ENCODE assay signal across 23 mouse cellular contexts in genomic region chr2:144262837-144263236, GRCm38 (mm10). TPM values are rescaled to one million over a fixed set of nuclear protein-coding genes. Genes with fewer than 3 reads are reported as not detected.
DNase-seq lines count a peak whose midpoint lies in the region; ATAC-seq and TF ChIP-seq lines count a peak whose summit lies in the region.
"Had no signal": no experiment of that assay in that cellular context is flagged by ENCODE, and none has a peak within 500 bp of the region (broad histone marks: within the 10 kb centered on the region; RNA-seq: fewer than 3 reads in every experiment).

No protein-coding gene starts in this region.

- H3K9ac ChIP-seq in liver, postnatal 0 days (replicated peaks), result no peak overlapping the region
- H3K9ac ChIP-seq in ES-E14 (ENCODE audit: insufficient read depth, low read depth, low read length, poor library complexity, severe bottlenecking), result no peak overlapping the region; the same call in 1 of the 2 replicates
- no peak overlapping the region for H3K9ac ChIP-seq in hindbrain, embryonic 11.5 days (ENCODE audit: low read depth, low read length)
- H3K9ac ChIP-seq: forebrain, embryonic 13.5 days; forebrain, postnatal 0 days; hindbrain, embryonic 13.5 days; intestine, embryonic 15.5 days had no signal

- peaks cover 49% of the 10 kb centered on the region for H3K4me1 ChIP-seq in liver, postnatal 0 days (ENCODE audit: insufficient read depth)
- peaks cover 0 to 6% of the 10 kb centered on the region in 2 experiments; a peak in 2 of 4 replicates for H3K4me1 ChIP-seq in ES-E14 (ENCODE audit: control insufficient read depth in 2 of 2, insufficient read depth in 2 of 2, low read length in 2 of 2, poor library complexity in 1 of 2)
- H3K4me1 ChIP-seq in hindbrain, embryonic 11.5 days (replicated peaks; ENCODE audit: control insufficient read depth, insufficient read depth, low read length), result no peaks in the 10 kb centered on the region

- peak; percentile 0; the same call in 1 of the 2 replicates for TF ChIP-seq CTCF in liver, postnatal 0 days (IDR thresholded peaks at IDR 0.05; ENCODE audit: low read depth)

- no peaks in the 10 kb centered on the region for H3K27me3 ChIP-seq in liver, postnatal 0 days (ENCODE audit: insufficient read depth, low read length)
- no peaks in the 10 kb centered on the region for H3K27me3 ChIP-seq in hindbrain, embryonic 11.5 days (ENCODE audit: control insufficient read depth, insufficient read depth, low read length)
- H3K27me3 ChIP-seq: forebrain, embryonic 13.5 days; hindbrain, embryonic 13.5 days; intestine, embryonic 15.5 days had no signal

- DNase-seq in liver, postnatal 0 days, result no peak
- DNase-seq in liver (no peak), ES-E14 (ENCODE audit: low read depth, low spot score) (no peak)
- no peak for DNase-seq in ovary, postnatal 36 days (ENCODE audit: low spot score)
- no peak for DNase-seq in layer of hippocampus, adult 18-20 months (ENCODE audit: low spot score in 2 of 2)
- DNase-seq in hindbrain, embryonic 11.5 days (ENCODE audit: low spot score), result no peak
- DNase-seq: adrenal gland, adult 8-10 months; adrenal gland, postnatal 25 days; B cell, adult 2 months; cerebellum, adult 18-20 months; cerebellum, adult 9-10 months; cerebellum, postnatal 14 days; forebrain, postnatal 0 days; gastrocnemius, adult 2 months; gastrocnemius, postnatal 14 days had no signal

- no peak overlapping the region for H3K27ac ChIP-seq in liver, postnatal 0 days (ENCODE audit: low read depth)
- H3K27ac ChIP-seq in ES-E14 (ENCODE audit: insufficient read depth, low read depth, low read length, poor library complexity, severe bottlenecking) (no peak overlapping the region), macrophage (peak overlapping the region; percentile 96)
- H3K27ac ChIP-seq in hindbrain, embryonic 11.5 days (ENCODE audit: low read depth, low read length), result no peak overlapping the region
- H3K27ac ChIP-seq: forebrain, embryonic 10.5 days; forebrain, embryonic 13.5 days; gastrocnemius, adult 2 months; hindbrain, embryonic 13.5 days; intestine, embryonic 15.5 days had no signal

- H3K4me2 ChIP-seq in liver, postnatal 0 days (ENCODE audit: low read depth, low read length), result no peak overlapping the region
- no peak overlapping the region for H3K4me2 ChIP-seq in hindbrain, embryonic 11.5 days (replicated peaks; ENCODE audit: low read depth, low read length)
- H3K4me2 ChIP-seq: forebrain, embryonic 13.5 days; heart, embryonic 11.5 days; hindbrain, embryonic 13.5 days; intestine, embryonic 15.5 days had no signal

- peaks cover 99% of the 10 kb centered on the region for H3K79me2 ChIP-seq in macrophage (ENCODE audit: inconsistent target)

- no peak for TF ChIP-seq EP300 in liver, postnatal 0 days (IDR thresholded peaks at IDR 0.05; ENCODE audit: low read depth)

- no peak overlapping the region for H3K4me3 ChIP-seq in liver, postnatal 0 days (ENCODE audit: low read depth, low read length)
- peak overlapping the region in 1 of 2 experiments; percentile 7; a peak in 1 of 4 replicates for H3K4me3 ChIP-seq in ES-E14 (ENCODE audit: insufficient read depth in 1 of 2, low read depth in 1 of 2, low read length in 2 of 2, poor library complexity in 1 of 2, severe bottlenecking in 1 of 2)
- H3K4me3 ChIP-seq in macrophage (ENCODE audit: inconsistent target), result no peak overlapping the region
- H3K4me3 ChIP-seq in hindbrain, embryonic 11.5 days (ENCODE audit: low read depth, low read length), result no peak overlapping the region
- H3K4me3 ChIP-seq: forebrain, embryonic 10.5 days; forebrain, embryonic 13.5 days; gastrocnemius, adult 2 months; hindbrain, embryonic 13.5 days; intestine, embryonic 15.5 days had no signal

- WGBS in liver, postnatal 0 days (ENCODE audit: insufficient replicate concordance), result 65% methylated on average over 2 of the region's 2 CpGs
- WGBS in macrophage (ENCODE audit: missing documents), result 77% methylated on average over 2 of the region's 2 CpGs
- WGBS in hindbrain, embryonic 11.5 days, result 95% methylated on average over 2 of the region's 2 CpGs

- H3K36me3 ChIP-seq in liver, postnatal 0 days (replicated peaks; ENCODE audit: insufficient read depth, low read length), result peaks cover 47% of the 10 kb centered on the region
- peaks cover 42% of the 10 kb centered on the region for H3K36me3 ChIP-seq in ES-E14 (ENCODE audit: control insufficient read depth, insufficient read depth, low read length, poor library complexity, severe bottlenecking)
- peaks cover 33% of the 10 kb centered on the region; the same call in 1 of the 2 replicates for H3K36me3 ChIP-seq in macrophage (ENCODE audit: inconsistent target)
- H3K36me3 ChIP-seq in hindbrain, embryonic 11.5 days (ENCODE audit: control insufficient read depth, insufficient read depth, low read length), result 0 out of 2 replicates have a peak, but pooled peaks cover 3% of the 10 kb centered on the region

- no peak for ATAC-seq in liver, postnatal 0 days
- ATAC-seq in hindbrain, embryonic 11.5 days (ENCODE audit: low FRiP score), result no peak
- ATAC-seq: activated CD4-positive, CD25-positive, alpha-beta regulatory T cell, adult 4 months; forebrain, embryonic 13.5 days; forebrain, postnatal 0 days; hindbrain, embryonic 16.5 days; intestine, embryonic 15.5 days had no signal

- H3K9me3 ChIP-seq in liver, postnatal 0 days (ENCODE audit: low read length), result no peaks in the 10 kb centered on the region
- H3K9me3 ChIP-seq in ES-E14 (ENCODE audit: control insufficient read depth, insufficient read depth, low read depth, low read length), result no peaks in the 10 kb centered on the region
- H3K9me3 ChIP-seq in hindbrain, embryonic 11.5 days (ENCODE audit: control insufficient read depth, low read length), result no peaks in the 10 kb centered on the region
- H3K9me3 ChIP-seq: forebrain, embryonic 10.5 days; forebrain, embryonic 13.5 days; hindbrain, embryonic 13.5 days; intestine, embryonic 15.5 days had no signal

- in situ Hi-C loops in ES-E14 (cut with MboI; ENCODE audit: low sequenced_read_pairs in 2 of 2, unreplicated experiment in 2 of 2), result no loop called here

TF ChIP-seq in ES-E14, 5 proteins besides CTCF, POLR2A, EP300 and RAD21:
- TF ChIP-seq ZNF384 (IDR thresholded peaks at IDR 0.05; ENCODE audit: low read depth, low read length) (no peak), HCFC1 (IDR thresholded peaks at IDR 0.05; ENCODE audit: borderline replicate concordance, insufficient read depth, low read length) (no peak), ZC3H11A (IDR thresholded peaks at IDR 0.05; ENCODE audit: borderline replicate concordance, low read depth, low read length) (no peak), MAFK (IDR thresholded peaks at IDR 0.05; ENCODE audit: insufficient read depth, low read depth, low read length) (peak; percentile 69), CHD2 (IDR thresholded peaks at IDR 0.05; ENCODE audit: low read depth, low read length) (no peak)

RNA-seq across cellular contexts. Expression of gene Mgme1, which starts 7.6 kb away (rescaled TPM):
- 4.4 and 5.4 TPM in 2 replicates for polyA plus RNA-seq in liver, postnatal 0 days (2015; fragmentation: Nextera tagmentation; extraction: Ambion mirVana)
- 19.5 and 22.4 TPM in 2 replicates for total RNA-seq in ES-E14 (2012; rRNA removed)
- 10 to 100 TPM in 1 of 26 experiments, 1 to 10 TPM in 25; 1.1 to 10.1 (median 3.2) TPM for total RNA-seq in macrophage (2018; cell fraction: chromatin; rRNA removed)
- total RNA-seq in macrophage (2018; cell fraction: cytosol; rRNA removed), result 1 to 10 TPM; 2.1 to 9.7 (median 7.2) TPM
- total RNA-seq in macrophage (2018; cell fraction: nucleus; rRNA removed), result 10 to 100 TPM in 3 of 26 experiments, 1 to 10 TPM in 23; 2.3 to 11.6 (median 5.4) TPM
- polyA plus RNA-seq in macrophage (2018), result 6.5 to 9.0 TPM (median 8.4 TPM) in 3 replicates
- 1 to 10 TPM; 6.2 to 6.7 TPM for total RNA-seq in layer of hippocampus, adult 18-20 months (2021)
- polyA plus RNA-seq in hindbrain, embryonic 11.5 days (2014; fragmentation: Nextera tagmentation; extraction: Ambion mirVana), result 15.8 and 17.2 TPM in 2 replicates

RNA-seq across cellular contexts. Expression of gene Snx5, which starts 7.9 kb away (rescaled TPM):
- polyA plus RNA-seq in liver, postnatal 0 days (2015; fragmentation: Nextera tagmentation; extraction: Ambion mirVana), result 47.9 and 49.2 TPM in 2 replicates
- total RNA-seq in ES-E14 (2012; rRNA removed), result 184 and 236 TPM in 2 replicates
- 1,000 to 10,000 TPM in 9 of 26 experiments, 100 to 1,000 TPM in 17; 133 to 1,527 (median 536) TPM for total RNA-seq in macrophage (2018; cell fraction: chromatin; rRNA removed)
- 100 to 1,000 TPM; 263 to 703 (median 483) TPM for total RNA-seq in macrophage (2018; cell fraction: cytosol; rRNA removed)
- total RNA-seq in macrophage (2018; cell fraction: nucleus; rRNA removed), result 100 to 1,000 TPM; 172 to 865 (median 371) TPM
- 614 to 688 TPM (median 618 TPM) in 3 replicates for polyA plus RNA-seq in macrophage (2018)
- 10 to 100 TPM; 67.4 to 73.2 TPM for total RNA-seq in layer of hippocampus, adult 18-20 months (2021)
- polyA plus RNA-seq in hindbrain, embryonic 11.5 days (2014; fragmentation: Nextera tagmentation; extraction: Ambion mirVana), result 104 and 108 TPM in 2 replicates
